Mouse (Mus musculus) adipocyte (in vitro differentiated cells): ENCODE measurements around the gene Skint3.
"Not testable (repeated sequence)": the region's sequence is repeated elsewhere in the genome, so short reads cannot be mapped to it uniquely, and the experiment has no call there.

Source experiments
- DNase-seq: peaks from one replicate; pipeline ENCODE4 v3.0.0-alpha.2; 2016; ENCODE audit warnings: low spot score

The Skint3 gene

DNA sequence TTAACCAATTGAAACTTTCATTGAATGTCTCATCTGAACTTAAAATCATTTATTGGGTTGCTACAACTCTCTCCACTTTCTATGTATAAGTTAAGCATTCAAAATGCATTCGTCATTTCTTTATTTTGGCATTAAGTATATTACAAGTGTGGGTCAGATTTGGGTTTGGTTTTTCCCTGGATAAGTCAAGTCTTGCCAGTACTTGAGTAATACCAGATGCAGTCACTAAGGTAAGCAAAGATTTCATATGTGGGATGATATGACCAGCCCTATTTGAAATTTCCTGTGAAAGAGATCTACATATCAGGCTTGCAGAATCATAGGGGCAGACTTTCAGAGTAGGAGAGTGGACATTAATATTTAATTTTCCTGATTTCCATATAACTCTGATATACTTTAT lies at the start of gene Skint3:
TSS of gene Skint3 (plus strand) at position 301 of the 400 bp plus-strand sequence.
- DNase-seq: no peak

GRCm38 (mm10) chr4:112243416-112243815 lies 11.4 kb downstream of the Skint3 start:
- DNase-seq: no peak

GRCm38 (mm10) chr4:112243951-112244350 lies 11.9 kb downstream of the Skint3 start:
- DNase-seq: no peak

DNA sequence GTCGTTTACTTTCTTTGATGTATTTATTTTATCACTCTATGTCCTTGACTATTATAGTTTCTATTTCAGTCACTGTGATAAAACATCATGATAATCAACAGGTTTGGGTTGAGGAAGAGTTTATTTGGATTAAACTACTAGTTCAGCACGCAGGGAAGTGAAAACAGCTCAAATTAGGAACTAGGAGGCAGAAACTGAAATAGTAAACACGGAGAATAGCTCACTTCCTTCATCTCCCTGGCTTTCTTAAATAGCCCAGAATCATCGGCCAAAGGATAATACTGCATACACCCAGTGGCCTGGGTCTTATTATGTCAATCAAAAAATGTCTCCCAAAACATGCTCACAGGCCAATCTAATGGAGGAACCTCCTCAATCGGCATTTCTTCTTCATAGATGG lies 24.0 kb downstream of the Skint3 start:
- DNase-seq: no peak

- no peak for DNase-seq
Measured at GRCm38 (mm10) chr4:112287178-112287974, 55.3 kb downstream of the Skint3 start.

DNA sequence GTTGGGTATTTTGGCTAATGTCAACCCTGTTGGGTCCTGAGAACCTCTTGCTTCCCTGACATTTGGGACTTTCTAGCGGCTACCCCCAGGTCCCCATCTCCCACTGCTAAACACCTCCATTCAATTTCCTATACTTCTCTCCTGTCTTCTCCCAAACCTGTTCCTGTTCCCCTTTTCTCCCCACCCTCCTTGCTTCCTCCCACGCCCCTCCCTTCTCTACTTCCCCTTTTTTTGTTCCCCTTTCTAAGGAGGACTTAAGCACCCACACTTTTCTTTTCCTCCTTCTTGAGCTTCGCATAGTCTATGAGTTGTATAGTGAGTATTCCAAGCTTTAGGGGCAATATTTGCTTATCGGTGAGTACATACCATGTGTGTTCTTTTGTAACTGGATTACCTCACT lies 56.4 kb downstream of the Skint3 start:
- no peak for DNase-seq

DNA sequence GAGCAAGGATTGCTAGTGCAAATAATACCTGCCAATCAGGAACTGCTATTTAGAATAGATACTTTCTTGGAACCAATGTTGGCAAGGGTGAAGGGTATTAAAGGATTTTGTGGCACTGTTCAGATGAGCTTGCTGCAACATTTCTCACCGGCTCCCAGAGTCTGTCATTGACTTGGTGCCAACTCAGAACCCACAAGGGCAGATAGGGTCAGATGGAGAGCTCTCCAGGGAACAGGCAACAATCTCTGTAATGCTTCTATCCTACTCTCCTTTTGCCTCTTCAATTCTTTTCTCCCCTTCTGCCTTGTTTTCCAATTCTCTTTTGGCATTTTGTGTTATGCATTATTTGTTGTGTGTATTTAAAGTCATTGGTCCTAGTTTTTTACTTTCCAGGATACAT lies 70.3 kb downstream of the Skint3 start:
- no peak for DNase-seq

GRCm38 (mm10) chr4:112302855-112303509 lies 70.9 kb downstream of the Skint3 start:
- DNase-seq: no peak

GRCm38 (mm10) chr4:112349111-112349510 lies 117.1 kb downstream of the Skint3 start:
- DNase-seq: not testable (repeated sequence)
